Mouse (Mus musculus) spleen, adult 2 months (tissue): ENCODE measurements around the gene Tspan11.

Source experiments
- CTCF ChIP-seq: fragments of 200-500 bp; IDR thresholded peaks from 2 replicates; pipeline ENCODE4 v1.5.1; 2011; ENCODE audit warnings: mild to moderate bottlenecking, inconsistent platforms; ENCODE audit not compliant: insufficient read depth, insufficient read length, insufficient replicate concordance; ENCODE audit errors: extremely low read depth
- POLR2A ChIP-seq: fragments of 200-500 bp; IDR thresholded peaks from 2 replicates; pipeline ENCODE4 v1.6.1; 2011; ENCODE audit warnings: low read depth, low read length, inconsistent platforms

DNA sequence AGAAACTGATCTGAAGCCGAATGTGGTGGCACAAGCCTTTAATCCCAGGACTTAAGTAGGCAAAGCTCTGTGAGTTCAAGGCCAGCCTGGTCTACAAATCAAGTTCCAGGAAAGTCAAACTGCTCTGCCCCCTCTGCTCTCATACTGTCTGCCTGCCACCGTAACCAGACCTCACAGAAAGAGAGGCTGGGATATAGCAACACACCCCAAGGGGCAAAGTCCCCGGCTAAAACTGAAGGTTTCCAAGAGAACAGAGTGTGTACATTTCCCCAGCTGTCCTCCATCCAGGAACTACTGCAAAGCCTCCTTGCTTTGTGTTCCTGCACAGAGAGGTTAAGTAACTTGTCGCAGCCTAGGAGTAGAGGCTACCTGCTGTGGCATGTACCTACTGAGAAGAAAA lies 24.3 kb downstream of the Tspan11 start:
- TF ChIP-seq POLR2A (no peak), CTCF (no peak)
